Mouse (Mus musculus) layer of hippocampus, postnatal 36 days (tissue): Measurements from ENCODE around the gene Atp5d. TPM values are rescaled to one million over a fixed set of nuclear protein-coding genes. Genes with fewer than 3 reads are reported as not detected.

Experiments used
- DNase-seq, 2 experiments: peaks; one replicate each; pipeline ENCODE4 v3.0.0; 2022
- total RNA-seq, 2 experiments: library from RNA; stranded (reverse); gene quantifications; 2 replicates each; pipeline ENCODE4 v1.2.3; 2021

Atp5d gene
- total RNA-seq, 2 experiments from 2014 or later, result 324 to 369 TPM

DNA sequence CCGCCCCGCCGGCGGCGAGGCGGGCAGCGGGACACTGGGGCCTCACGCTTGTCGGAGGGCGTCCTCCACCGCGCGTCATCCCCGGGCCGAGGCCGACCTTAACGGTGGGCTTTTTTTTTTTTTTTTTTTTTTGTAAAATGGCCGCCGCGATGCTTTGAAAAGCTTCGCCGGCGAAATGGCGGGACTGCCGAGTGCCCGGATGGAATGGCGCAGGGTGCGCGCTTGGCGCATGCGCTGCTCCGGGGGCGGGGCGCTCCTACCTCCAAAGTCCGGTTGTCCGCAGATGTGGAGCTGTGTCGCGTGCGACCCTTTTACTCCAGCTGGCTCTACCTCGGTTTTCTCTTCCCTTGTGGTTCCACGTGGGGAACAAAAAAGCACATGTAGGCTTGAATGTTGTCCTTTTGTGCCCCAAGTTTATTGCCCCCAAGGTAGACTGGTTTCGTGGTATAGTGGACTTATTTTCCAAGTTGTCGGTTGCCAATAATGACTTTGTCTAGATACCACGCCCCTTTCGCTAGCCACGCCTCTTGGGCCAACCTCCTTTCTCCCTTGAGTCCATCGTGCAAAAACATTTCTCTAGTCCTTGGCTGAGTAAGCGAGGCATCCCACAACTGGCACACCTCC lies 29.7 kb downstream of the Atp5d start:
- peak; percentile 91 to 92 for DNase-seq

DNA sequence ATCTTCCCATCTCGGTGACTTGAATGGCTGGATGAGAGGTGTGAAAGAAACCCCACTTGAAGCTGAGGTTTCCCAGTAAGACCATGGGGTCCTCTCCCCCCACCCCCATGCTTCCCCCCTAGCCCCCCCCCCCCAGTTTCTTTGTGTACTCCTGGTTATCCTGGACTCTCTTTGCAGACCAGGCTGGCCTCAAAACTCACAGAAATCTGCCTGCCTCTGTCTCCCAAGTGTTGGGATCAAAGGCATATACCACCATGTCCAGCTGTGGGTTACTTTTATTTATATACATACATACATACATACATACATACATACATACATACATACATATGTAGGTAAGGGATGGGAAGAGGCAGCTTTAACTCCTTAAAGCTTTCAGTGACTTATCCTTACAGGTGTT lies 30.6 kb downstream of the Atp5d start:
- no peak for DNase-seq

DNA sequence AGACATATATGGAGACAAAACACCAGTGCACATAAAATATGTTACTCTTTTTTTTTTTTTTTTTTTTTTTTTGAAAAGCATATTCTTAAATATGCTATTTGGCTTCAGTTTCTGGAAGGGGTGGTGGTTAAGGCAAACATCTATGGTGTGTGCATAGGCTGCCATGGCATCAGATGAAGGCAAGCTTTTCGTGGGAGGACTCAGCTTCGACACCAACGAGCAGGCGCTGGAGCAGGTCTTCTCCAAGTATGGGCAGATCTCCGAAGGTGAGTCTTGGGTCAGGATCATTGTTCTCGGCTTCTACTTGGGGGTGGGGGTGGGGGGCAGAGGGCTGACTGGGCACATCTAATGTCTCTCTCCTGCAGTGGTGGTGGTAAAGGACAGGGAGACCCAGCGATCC lies 31.2 kb downstream of the Atp5d start:
- DNase-seq, result no peak

DNA sequence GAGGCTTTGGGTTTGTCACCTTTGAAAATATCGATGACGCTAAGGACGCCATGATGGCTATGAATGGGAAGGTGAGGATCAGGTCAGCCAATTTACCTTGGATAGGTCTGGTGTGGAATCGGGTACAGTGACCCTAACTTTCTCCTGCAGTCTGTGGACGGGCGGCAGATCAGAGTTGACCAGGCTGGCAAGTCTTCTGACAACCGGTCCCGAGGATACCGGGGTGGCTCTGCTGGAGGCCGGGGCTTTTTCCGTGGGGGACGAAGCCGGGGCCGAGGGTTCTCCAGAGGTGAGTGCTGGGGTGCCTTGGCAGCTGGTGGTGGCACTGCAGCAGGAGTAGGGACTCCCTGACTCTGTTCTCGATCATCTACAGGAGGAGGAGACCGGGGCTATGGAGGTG lies 31.6 kb downstream of the Atp5d start:
- no peak for DNase-seq

DNA sequence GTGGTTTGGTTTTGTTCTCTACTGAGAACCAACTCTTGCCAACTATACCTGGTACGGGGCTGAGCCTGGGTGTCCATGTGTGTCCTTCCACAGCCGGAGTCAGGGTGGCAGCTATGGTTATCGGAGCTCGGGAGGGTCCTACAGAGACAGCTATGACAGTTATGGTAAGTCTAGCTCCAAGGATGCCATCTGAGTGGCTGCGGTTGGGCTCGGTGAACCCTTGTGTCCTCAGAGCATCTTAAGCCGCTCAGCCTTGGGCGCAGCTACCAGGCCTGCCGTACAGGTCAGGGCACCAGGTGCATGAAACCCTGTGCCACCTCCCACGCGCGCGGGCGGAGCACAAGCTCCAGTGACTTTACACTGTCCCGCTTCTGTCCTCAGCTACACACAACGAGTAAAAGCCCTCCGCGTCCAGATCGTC lies 32.2 kb downstream of the Atp5d start:
- no peak for DNase-seq

DNA sequence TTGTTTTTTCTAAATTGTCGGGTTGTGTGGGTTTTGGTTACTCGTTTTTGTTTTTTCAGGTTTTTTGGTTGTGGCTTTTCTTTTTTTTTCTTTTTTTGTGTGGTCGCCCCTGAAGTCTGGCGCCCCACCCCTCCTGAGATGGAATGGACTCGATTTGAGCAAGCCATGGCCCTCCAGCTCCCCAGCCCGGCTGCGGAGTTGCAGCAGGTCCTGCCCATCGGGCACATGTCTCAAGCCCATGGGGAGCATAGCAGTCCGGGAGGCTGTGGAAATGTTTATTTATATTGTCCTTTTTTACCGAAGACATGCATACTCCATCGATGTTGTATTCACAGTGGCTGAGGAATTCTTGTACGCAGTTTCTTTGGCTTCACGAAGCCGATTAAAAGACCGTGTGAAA lies 32.8 kb downstream of the Atp5d start:
- no peak for DNase-seq

DNA sequence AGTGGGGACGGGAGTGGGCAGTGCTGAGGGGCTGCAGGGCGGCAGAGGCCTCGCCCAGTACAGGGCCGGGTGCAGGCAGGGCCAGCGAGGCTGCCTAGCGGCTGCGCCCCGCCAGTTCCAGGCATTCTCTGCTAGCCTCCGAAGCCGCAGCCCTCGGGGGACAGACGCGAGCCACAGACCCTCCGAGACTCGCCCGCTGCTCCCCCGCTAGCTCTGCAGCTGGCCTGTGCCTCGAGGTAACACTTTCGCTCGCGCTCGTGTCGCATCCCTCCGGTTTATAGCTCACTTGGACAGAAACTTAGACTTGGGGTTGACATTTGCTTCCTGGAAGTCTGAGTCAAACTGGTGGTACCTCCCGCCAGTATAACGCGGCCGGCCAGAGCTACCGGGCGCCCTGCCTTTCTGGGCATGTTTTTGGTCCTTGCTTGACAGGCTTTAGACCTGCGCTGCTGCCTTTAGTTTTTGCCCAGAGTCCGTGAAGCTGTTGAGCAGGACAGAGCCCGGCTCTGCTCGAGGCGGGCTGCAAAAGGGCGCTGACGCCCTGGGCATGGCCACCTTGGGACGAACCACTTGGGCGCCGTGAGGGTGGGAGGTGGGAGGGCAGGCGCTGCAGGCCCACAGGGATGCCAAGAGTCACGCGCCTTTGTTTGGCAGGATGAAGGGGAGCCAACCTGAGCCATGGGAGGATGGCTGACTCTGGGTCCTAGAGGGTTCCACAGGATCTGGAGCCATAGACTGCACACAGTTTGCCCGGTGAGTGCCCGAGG lies 33.5 kb downstream of the Atp5d start:
- DNase-seq, result no peak

DNA sequence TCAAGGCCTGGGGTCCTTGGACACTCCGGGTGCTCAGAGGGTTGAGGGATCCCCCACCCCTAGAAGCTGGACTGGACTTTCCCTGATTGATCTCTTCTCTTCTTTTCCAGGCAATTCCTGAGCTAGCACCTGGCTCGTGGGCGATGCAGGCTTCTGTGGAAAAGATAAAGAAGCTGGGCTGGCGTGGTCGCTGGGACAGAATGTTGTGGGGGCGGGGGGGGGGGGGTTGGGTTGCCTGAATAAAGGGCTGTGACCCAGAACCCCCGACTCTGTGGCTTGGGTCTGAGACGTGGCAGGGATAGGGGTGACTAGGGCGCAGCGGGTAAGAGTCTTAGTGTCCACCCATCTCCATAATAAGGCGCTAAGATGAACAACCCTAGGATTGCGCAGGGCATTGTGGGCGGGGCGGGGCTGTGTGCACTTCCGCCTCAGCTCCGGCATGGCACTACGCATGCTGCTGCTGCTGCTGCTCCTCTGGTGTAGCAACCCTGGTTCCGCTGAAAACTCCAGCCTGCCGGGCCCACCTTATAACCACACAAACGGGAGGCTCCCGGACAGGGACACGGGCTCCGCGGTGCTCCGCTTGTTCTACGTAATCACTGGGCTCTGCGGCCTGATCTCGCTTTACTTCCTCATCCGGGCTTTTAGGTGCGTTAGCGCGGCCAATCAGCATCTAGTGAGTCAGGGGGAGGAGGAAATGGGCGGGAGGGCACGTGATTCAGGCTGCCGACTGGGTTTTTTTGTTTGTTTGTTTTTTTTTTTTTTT lies 34.3 kb downstream of the Atp5d start, which contains the start of gene 1600002K03Rik:
1600002K03Rik (plus strand) TSS at position 418 of the 766 bp plus-strand sequence.
- peak; percentile 91 for DNase-seq

DNA sequence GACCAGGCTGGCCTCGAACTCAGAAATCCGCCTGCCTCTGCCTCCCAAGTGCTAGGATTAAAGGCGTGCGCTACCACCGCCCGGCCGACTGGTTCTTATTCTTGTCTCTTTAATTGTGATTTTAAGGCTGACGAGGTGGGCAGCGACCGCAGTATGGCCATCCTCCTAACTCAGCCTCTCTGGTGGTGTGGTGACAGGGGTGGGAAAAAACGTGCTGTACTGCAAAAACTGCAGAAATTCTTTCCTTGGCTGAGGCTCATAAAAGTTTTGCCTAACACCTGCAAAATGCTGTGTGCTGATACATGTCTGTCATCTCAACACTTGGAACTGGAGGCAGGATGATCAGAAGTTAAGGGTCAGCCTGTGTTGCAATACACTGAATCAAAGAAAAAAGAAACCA lies 34.9 kb downstream of the Atp5d start:
- DNase-seq, result no peak

DNA sequence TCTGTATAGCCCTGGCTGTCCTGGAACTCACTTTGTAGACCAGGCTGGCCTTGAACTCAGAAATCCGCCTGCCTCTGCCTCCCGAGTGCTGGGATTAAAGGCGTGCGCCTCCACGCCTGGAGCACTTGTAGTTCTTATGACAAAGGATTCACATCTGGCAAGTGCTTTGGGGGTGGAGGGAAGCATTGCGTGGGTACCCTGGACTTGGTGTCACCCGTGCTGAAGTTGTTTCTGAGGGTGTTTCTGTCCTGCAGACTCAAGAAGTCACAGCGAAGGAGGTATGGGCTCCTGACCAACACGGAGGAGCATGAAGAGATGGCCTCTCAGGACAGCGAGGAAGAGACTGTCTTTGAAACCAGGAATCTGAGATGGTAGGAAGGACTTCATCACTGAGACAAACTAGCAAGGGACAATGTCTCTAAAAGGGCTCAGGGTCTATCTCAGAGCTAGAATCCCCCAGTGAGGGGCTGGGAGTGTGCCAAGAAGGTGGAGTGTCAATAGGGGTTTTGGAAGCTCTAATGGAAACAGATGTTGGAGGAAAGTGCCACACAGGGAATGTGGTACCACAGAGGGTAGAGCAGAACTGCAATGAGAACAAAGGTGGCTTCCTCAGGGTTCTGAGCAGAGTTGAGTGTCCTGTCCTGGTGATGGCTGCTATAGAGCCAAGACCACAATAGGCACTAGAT lies 35.7 kb downstream of the Atp5d start:
- DNase-seq, result no peak

DNA sequence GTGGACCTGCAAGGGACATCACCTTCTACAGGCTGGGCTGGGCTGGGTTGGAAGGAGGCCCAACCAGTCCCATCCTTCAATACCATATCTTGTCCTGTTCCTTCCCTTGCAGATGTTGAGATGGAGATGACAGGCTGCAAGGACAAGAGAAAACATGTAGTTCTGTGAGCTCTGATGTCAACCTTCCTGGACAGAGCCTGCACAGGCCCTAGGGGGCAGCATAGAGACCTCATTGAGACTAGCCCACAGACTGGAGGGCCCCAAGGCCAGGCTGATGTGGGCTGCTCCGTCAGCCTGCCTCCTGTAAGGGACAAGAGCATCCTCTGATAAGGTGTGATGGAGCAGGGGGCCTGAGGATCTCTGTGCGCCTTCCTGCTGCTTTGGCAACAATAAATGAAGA lies 36.3 kb downstream of the Atp5d start:
- no peak for DNase-seq

DNA sequence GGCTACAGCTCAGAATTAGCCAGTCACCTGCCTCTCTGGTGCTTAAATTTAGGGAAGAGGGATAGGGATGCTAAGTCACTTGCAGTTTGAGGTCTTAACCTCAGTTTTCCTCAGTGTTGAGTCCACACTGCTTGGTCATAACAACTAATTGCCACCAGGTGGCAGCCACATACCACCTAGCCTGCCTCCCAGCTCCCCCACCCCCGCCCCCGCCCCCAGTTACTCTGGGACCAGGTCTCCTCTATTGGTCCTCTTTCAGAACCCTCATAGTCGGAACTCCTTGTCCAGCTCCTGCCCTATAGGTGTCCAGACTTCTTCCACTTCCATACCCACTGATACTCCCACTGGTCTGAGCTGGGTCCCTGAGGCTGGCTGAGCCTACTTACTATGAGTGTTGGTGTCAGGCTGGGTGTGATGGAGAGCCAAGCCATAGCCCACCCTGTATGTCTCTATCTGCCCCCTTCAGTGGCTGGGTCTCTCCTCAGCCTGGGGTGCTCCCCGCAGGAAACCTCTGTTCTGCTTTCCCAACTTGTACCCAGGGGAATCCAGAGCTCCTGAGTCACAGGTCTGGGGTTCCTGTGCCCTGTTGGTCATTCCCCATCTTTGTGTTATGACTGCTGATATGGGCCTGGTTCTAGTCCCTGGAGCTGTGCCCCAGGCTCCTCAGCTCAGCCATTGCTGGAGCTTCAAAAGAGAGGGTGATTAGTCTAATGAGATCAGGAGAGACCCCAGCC lies 37.3 kb downstream of the Atp5d start:
- no peak for DNase-seq

DNA sequence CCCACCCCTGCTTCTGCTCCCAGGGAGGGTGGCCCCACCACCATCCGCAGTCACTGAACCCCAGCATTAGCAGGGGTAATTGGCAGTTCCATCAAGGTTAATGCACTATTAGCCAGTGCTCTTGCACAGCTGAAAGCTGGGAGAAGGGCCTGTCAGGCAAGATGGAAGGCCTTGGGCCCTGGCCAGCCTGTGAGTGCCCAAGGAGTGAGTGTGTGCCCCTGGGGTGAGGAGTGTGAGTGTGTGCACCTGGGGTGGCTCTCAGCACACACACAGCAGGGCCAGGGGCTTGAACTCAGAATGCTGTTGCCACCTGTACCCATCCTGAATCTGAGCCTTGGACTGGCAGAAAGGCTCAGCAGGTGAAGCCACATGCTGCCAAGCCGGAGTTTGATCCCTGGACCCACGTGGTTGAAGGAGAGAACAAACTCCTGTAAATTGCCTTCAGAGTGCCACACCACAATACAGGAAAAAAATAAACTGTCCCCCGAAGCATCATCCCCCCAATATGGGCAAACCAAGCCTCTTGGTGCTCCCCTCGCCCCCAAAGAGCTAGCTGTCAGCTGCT lies 37.9 kb downstream of the Atp5d start:
- no peak for DNase-seq

DNA sequence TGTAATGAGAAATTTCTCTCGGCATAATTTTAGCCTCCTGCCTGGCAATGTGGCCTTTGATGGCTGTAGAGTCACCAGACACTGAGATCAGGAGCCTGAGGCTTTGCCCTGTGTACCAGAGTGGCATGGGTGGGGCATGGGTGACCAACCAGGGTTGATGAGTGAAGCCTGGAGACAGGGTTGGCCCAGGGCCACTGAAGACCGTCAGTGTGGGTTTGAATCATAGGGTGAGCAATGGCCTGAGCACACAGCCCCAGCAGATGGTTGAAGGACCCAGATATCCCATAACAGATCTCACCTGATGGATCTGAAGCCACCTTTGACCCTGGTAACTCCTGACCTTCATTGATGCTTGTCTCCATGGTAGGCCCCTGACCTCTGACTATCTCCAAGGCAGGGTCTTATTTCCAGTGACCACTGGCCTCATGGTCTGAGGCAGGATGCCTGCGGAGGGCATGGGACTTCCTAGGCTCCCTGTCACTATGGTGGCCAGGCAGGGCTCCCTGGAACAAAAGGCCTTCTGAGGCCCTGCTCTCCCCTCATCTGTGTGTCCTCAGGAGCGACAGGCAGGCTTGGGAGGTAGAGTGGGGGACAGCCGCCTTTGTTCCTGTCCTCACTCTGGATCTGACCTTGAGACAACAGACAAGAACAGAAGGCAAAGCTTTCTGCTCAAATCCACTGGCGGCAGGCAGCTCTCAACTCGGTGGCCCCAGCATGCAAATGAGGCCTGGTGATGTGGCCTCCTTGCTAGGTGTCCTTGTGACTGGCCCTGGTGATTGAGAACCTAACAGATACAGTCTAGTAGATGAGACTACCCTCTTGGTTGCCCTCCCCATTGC lies 39.2 kb downstream of the Atp5d start:
- no peak for DNase-seq

DNA sequence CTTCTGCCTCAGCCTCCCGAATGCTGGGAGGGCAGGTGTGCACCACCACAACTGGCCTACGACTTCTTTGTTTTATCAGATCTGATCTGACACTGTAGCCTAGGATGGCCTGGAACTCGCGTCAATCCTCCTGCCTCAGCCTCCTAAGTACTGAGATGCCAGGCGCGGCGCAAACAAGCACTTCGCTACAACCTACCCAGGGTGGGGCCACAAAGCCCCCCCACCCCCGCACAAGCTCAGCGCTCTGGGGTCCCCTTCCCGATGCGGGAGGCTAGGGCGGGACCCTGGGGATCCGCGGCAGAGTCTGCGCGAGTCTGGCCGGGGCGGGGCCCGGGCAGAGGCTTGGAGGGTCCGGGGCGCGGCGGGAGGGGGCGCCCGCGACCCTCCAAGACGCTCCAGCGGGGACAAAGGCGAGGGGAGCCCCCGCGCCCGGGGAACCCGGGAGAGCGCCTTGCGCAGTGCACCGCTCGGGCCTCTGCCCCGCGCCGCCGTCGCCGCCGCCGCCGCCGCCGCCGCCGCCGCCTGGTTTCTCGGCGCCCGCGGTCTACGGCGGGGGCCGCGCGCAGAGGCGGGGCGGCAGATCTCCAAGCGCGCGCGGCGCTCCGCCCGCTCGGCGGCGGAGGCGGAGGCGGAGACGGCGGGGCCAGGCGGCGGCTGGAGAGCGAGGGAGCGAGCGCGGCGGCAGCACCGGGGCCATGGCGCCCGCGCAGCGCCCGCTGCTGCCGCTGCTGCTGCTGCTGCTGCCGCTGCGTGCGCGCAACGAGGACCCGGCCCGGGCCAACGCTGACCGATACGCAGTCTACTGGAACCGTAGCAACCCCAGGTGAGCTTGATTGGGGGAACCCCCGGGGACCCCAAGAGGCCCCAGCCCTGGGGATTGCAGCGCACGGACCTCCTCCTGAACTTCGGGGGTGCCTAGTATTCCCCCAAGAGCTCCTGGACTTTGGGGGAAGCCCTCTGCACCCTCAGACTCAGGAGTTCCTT lies 40.9 kb downstream of the Atp5d start, which contains the start of gene Efna2:
Efna2 (plus strand) TSS at position 415 of the 984 bp plus-strand sequence.
- DNase-seq, result peak in 1 of 2 experiments; percentile 55

DNA sequence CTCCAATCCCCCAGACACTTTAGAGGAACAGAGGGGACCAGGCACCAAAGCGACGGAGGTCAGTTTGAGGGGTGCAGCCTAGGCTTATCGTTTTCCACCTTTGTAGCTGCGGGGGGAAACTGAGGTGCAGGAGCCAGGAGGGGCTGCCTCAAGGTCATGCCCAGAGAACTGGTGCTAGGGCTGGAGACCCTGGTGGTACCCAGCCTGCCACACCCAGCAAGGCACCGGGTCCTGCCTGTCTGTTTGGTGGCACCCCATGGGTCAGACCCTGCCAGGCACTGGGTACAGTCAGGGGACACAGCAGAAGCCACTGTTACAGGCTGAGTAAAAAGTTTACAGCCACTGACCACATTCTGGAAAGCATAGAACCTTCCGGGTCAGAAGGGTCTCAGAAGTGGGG lies 41.9 kb downstream of the Atp5d start:
- no peak for DNase-seq

DNA sequence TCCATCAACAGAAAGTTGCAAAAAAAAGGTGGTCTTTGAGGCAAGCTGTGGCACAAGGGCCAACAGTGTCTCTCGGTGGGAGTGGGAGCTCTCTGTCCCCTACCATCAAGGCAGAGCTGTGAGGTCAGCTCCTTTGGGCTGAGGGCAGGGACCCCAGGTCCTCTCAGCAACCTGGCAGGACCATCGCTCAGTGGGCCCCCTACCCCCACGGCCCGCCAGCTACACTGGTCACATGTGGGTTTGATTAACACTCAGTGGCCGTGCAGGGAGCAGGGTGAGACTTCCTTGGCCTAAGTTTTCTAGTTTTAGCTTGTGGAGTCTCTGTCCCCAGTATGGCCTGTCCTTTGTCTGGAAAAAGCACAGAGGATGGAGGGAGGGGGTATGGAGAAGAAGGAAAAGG lies 42.4 kb downstream of the Atp5d start:
- no peak for DNase-seq

DNA sequence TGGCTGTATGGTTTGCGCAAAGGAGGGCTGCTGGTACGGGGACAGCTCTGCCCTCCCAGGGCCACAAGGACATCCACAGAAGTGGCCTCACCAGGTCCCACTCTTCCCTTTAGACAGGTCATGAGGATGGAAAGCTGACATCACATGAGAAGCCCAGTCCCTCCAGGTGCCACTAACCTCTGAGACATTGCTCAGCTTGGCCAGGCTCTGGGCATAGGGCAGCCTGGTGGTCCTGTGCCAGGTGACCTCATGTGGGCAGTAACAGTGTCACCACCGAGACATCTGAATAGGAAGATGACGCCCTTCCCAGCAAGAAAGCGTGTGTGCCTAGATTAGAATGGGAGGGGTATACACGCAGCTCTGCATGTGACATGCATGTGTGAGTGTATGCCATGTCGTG lies 44.1 kb downstream of the Atp5d start:
- DNase-seq, result no peak

DNA sequence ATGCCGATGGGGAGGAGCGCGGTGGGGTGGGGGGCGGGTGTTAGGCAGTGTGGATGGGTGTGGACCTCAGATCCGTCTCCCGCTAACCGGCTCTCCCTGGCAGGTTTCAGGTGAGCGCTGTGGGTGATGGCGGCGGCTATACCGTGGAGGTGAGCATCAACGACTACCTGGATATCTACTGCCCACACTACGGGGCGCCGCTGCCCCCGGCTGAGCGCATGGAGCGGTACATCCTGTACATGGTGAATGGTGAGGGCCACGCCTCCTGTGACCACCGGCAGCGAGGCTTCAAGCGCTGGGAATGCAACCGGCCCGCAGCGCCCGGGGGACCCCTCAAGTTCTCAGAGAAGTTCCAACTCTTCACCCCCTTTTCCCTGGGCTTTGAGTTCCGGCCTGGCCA lies 48.2 kb downstream of the Atp5d start:
- DNase-seq, result no peak
